Mouse (Mus musculus) lung, embryonic 15.5 days (tissue): Measurements from ENCODE around the gene Tceanc2. TPM values are rescaled to one million over a fixed set of nuclear protein-coding genes. Genes with fewer than 3 reads are reported as not detected.
"Not testable (repeated sequence)": the region's sequence is repeated elsewhere in the genome, so short reads cannot be mapped to it uniquely, and the experiment has no call there.

ENCODE experiments used
- ATAC-seq: fragments of 200-750 bp; cut with Nextera tagmentation; 2 replicates; pipeline ENCODE4 v1.8.0; 2017; ENCODE audit warnings: moderate number of reproducible peaks, borderline replicate concordance; ENCODE audit not compliant: low FRiP score, low TSS enrichment; ENCODE audit errors: extremely low read depth
- H3K27ac ChIP-seq: fragments of 300-500 bp; sonication (generic); 2 replicates; pipeline ENCODE4 v1.5.1; 2015; ENCODE audit warnings: moderate library complexity, mild to moderate bottlenecking, inconsistent platforms
- H3K27me3 ChIP-seq: fragments of 300-500 bp; sonication (generic); 2 replicates; pipeline ENCODE4 v1.6.1; 2015; ENCODE audit warnings: inconsistent platforms
- H3K36me3 ChIP-seq: fragments of 300-500 bp; sonication (generic); 2 replicates; pipeline ENCODE4 v1.6.1; 2015; ENCODE audit warnings: inconsistent platforms
- H3K4me1 ChIP-seq: fragments of 300-500 bp; sonication (generic); 2 replicates; pipeline ENCODE4 v1.6.1; 2015; ENCODE audit warnings: inconsistent platforms
- H3K4me2 ChIP-seq: fragments of 300-500 bp; sonication (generic); 2 replicates; pipeline ENCODE4 v1.6.1; 2015; ENCODE audit warnings: inconsistent platforms, mild to moderate bottlenecking, moderate library complexity
- H3K4me3 ChIP-seq: fragments of 300-500 bp; sonication (generic); 2 replicates; pipeline ENCODE4 v1.5.1; 2015; ENCODE audit warnings: mild to moderate bottlenecking, inconsistent platforms
- H3K9ac ChIP-seq: fragments of 300-500 bp; sonication (generic); 2 replicates; pipeline ENCODE4 v1.6.1; 2015; ENCODE audit warnings: inconsistent platforms
- H3K9me3 ChIP-seq: fragments of 300-500 bp; sonication (generic); 2 replicates; pipeline ENCODE4 v1.6.1; 2016; ENCODE audit warnings: inconsistent platforms
- WGBS: fragments of 180-500 bp; shearing (Covaris S2); methylation state at CpG from one replicate; pipeline ENCODE4 v1.1.7; 2015; 5-methylcytosine and 5-hydroxymethylcytosine counted together
- polyA plus RNA-seq: library from polyadenylated mRNA; unstranded; fragments of >200 nt; fragmentation: Nextera tagmentation; extraction: Ambion mirVana; gene quantifications from 2 replicates; pipeline ENCODE4 v1.2.1, GENCODE M21; 2015

Gene Tceanc2
- polyA plus RNA-seq, 1 experiment from 2014 or later, result 24.0 TPM

DNA sequence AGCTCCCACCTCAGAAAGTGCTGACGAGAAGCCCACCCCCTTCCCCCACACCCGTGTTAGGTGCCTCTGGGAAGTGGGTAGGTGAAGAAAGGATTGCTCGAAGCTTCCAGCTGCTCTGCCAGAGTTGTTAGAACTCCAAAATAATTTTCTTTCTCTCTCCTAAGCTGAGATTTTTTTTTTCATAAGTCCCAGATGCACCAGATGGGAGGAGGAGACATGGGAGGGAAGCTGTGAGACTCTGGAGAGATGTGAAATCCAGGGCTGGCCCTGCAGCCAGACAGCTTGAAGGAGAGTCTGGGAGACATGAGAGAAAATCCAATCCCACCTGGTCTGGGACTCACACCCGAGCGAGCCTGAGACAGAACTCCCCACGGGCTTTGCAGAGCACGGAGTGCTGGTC lies 54.5 kb downstream of the Tceanc2 start:
- WGBS, result 67% methylated on average over 7 of the region's 7 CpGs
- Histone ChIP-seq H3K4me1 (0 out of 2 replicates have a peak, but pooled peaks cover under 1% of the 10 kb centered on the region), H3K4me3 (no peak overlapping the region), H3K9ac (no peak overlapping the region), H3K27ac (no peak overlapping the region), H3K27me3 (no peaks in the 10 kb centered on the region), H3K36me3 (no peaks in the 10 kb centered on the region), H3K9me3 (no peaks in the 10 kb centered on the region), H3K4me2 (no peak overlapping the region)
- no peak for ATAC-seq

GRCm38 (mm10) chr4:107121165-107121943 lies 57.6 kb downstream of the Tceanc2 start:
- Histone ChIP-seq H3K4me1 (peaks cover 9% of the 10 kb centered on the region; the same call in 1 of the 2 replicates), H3K27me3 (no peaks in the 10 kb centered on the region), H3K27ac (no peak overlapping the region), H3K36me3 (no peaks in the 10 kb centered on the region), H3K4me2 (no peak overlapping the region), H3K9me3 (no peaks in the 10 kb centered on the region), H3K4me3 (no peak overlapping the region), H3K9ac (no peak overlapping the region)
- ATAC-seq, result 0 out of 2 replicates have a peak, but pooled peaks have one; percentile 12
- WGBS, result 58% methylated on average over 12 of the region's 12 CpGs

DNA sequence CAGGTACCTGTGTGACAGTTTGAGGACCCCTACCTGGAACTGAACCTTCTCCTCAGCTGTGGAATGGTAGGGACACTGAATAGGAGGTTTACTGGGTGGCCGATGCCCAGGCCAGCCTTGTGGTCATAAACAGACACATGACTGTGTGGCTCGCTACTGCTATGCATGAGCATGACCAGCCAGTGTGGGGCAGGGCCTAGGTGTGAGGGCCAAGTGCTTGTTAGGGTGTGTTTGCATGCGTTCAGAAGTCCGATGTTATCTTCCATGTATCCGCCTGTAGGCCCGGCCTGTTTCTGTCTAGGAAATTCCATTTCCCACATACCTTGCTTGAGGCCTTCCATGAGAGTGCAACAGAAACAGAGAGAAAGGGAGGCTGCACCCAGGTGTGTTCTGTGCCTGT lies 58.2 kb downstream of the Tceanc2 start:
- 74% methylated on average over 6 of the region's 6 CpGs for WGBS
- no peak overlapping the region for H3K27ac ChIP-seq
- H3K4me3 ChIP-seq, result no peak overlapping the region
- peaks cover 9% of the 10 kb centered on the region; the same call in 1 of the 2 replicates for H3K4me1 ChIP-seq
- H3K9me3 ChIP-seq, result no peaks in the 10 kb centered on the region
- H3K9ac ChIP-seq, result no peak overlapping the region
- H3K36me3 ChIP-seq, result no peaks in the 10 kb centered on the region
- no peak overlapping the region for H3K4me2 ChIP-seq
- ATAC-seq, result no peak
- no peaks in the 10 kb centered on the region for H3K27me3 ChIP-seq

DNA sequence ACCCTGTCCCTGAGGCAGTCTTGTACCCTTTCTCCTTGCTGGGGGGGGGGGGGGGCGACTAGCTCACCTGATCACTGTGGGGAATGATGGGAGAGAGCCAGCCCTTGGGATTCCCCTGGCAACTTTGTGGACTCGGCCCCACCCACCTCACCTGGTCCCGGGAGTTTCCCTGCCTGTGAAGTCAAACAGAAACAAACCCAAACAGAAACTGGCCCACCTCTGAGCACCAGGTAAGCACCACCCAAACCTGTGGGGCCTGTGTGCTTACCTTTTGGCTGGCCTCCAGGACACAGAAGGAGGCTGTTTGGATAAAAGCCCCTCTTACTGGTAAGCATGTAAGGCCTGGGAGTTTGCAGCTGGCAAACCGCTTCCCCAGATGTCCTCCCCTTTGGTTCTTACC lies 59.9 kb downstream of the Tceanc2 start:
- peak overlapping the region; percentile 37; the same call in 1 of the 2 replicates for H3K27ac ChIP-seq
- ATAC-seq, result peak; percentile 39; the same call in 1 of the 2 replicates

GRCm38 (mm10) chr4:107117741-107118385 lies 61.1 kb downstream of the Tceanc2 start:
- Histone ChIP-seq H3K27me3 (no peaks in the 10 kb centered on the region), H3K9me3 (no peaks in the 10 kb centered on the region), H3K9ac (no peak overlapping the region), H3K36me3 (no peaks in the 10 kb centered on the region), H3K4me2 (no peak overlapping the region), H3K4me1 (peaks cover 9% of the 10 kb centered on the region; the same call in 1 of the 2 replicates), H3K27ac (no peak overlapping the region), H3K4me3 (no peak overlapping the region)
- WGBS, result 86% methylated on average over 2 of the region's 2 CpGs
- ATAC-seq, result no peak

More for the DNA sequence above, 59.9 kb downstream of the Tceanc2 start:
- 42% methylated on average over 4 of the region's 4 CpGs for WGBS
- Histone ChIP-seq H3K9ac (no peak overlapping the region), H3K4me1 (peaks cover 9% of the 10 kb centered on the region; the same call in 1 of the 2 replicates), H3K4me2 (no peak overlapping the region), H3K36me3 (no peaks in the 10 kb centered on the region), H3K4me3 (no peak overlapping the region), H3K27me3 (no peaks in the 10 kb centered on the region), H3K9me3 (no peaks in the 10 kb centered on the region)

GRCm38 (mm10) chr4:107114278-107114677 lies 64.6 kb downstream of the Tceanc2 start:
- no peak for ATAC-seq

GRCm38 (mm10) chr4:107109181-107109580 lies 69.7 kb downstream of the Tceanc2 start:
- H3K4me3 ChIP-seq, ATAC-seq: not testable (repeated sequence)
- WGBS, result 79% methylated on average over 6 of the region's 6 CpGs

More at GRCm38 (mm10) chr4:107114278-107114677, 64.6 kb downstream of the Tceanc2 start:
- Histone ChIP-seq H3K36me3 (no peaks in the 10 kb centered on the region), H3K4me3 (no peak overlapping the region), H3K27me3 (no peaks in the 10 kb centered on the region), H3K4me1 (peaks cover 8% of the 10 kb centered on the region; the same call in 1 of the 2 replicates), H3K27ac (no peak overlapping the region), H3K9me3 (no peaks in the 10 kb centered on the region), H3K4me2 (no peak overlapping the region), H3K9ac (no peak overlapping the region)
- 21% methylated on average over 8 of the region's 8 CpGs for WGBS

DNA sequence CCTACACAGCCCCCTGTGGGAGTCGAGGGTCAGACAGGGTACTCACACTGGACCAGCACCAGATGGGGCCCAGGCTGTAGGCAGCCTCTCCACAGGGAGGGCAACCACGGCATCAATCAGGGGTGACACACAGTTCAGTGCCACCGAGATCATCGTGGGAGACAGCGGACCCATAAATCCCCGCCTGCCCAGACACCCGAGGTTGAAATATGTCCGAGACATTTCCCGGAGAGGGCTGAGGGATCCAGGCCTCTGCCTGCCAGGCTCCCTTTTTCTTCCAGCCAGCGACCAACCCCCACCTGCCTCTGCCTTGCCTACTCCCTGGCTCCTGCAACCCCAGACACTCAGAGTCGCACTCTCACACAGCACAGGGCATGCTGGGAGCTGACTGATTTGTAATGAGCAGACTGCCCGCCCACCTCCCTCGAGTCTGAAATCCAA lies 70.6 kb downstream of the Tceanc2 start:
- WGBS, result 28% methylated on average over 13 of the region's 13 CpGs
- Histone ChIP-seq H3K9ac (peak overlapping the region; percentile 10; the same call in 1 of the 2 replicates), H3K4me2 (peak overlapping the region; percentile 22; the same call in 1 of the 2 replicates), H3K36me3 (no peaks in the 10 kb centered on the region), H3K4me1 (0 out of 2 replicates have a peak, but pooled peaks cover 6% of the 10 kb centered on the region), H3K27me3 (no peaks in the 10 kb centered on the region), H3K27ac (no peak overlapping the region), H3K4me3 (no peak overlapping the region), H3K9me3 (no peaks in the 10 kb centered on the region)
- peak; percentile 58 for ATAC-seq

More at GRCm38 (mm10) chr4:107109181-107109580, 69.7 kb downstream of the Tceanc2 start:
- not testable (repeated sequence) for H3K9me3 ChIP-seq, H3K4me1 ChIP-seq, H3K36me3 ChIP-seq, H3K4me2 ChIP-seq, H3K27me3 ChIP-seq, H3K27ac ChIP-seq, H3K9ac ChIP-seq

- H3K4me3 ChIP-seq, result no peak overlapping the region
- no peak overlapping the region for H3K27ac ChIP-seq
- no peaks in the 10 kb centered on the region for H3K27me3 ChIP-seq
- no peaks in the 10 kb centered on the region for H3K9me3 ChIP-seq
- H3K36me3 ChIP-seq, result no peaks in the 10 kb centered on the region
- H3K4me2 ChIP-seq, result no peak overlapping the region
- ATAC-seq, result no peak
- H3K9ac ChIP-seq, result no peak overlapping the region
- 0 out of 2 replicates have a peak, but pooled peaks cover 6% of the 10 kb centered on the region for H3K4me1 ChIP-seq
- 81% methylated on average over 16 of the region's 16 CpGs for WGBS
These were observed 72.1 kb downstream of the Tceanc2 start for GRCm38 (mm10) chr4:107106777-107107176.

DNA sequence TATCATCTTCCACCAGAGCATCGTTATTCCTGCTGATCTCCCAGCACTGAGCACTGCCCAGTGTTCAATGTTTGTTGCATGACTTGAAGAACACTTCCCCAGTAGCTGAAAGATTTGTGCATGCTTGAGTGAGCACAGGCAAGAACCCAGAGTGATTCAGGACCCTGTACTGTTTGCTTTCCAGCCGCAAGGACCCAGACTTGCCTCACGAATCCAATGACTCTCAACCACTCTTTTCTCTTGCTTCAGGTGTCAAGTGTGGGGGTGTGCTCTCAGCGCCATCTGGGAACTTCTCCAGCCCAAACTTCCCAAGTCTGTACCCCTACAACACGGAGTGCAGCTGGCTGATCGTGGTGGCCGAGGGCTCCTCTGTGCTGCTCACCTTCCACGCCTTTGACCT lies 76.7 kb downstream of the Tceanc2 start:
- 45% methylated on average over 8 of the region's 8 CpGs for WGBS
- Histone ChIP-seq H3K27ac (no peak overlapping the region), H3K4me3 (no peak overlapping the region), H3K4me2 (no peak overlapping the region), H3K4me1 (no peaks in the 10 kb centered on the region), H3K9ac (no peak overlapping the region), H3K36me3 (no peaks in the 10 kb centered on the region), H3K27me3 (no peaks in the 10 kb centered on the region), H3K9me3 (no peaks in the 10 kb centered on the region)
- no peak for ATAC-seq

- H3K9me3 ChIP-seq, result no peaks in the 10 kb centered on the region
- no peak overlapping the region for H3K9ac ChIP-seq
- no peaks in the 10 kb centered on the region for H3K27me3 ChIP-seq
- no peak overlapping the region for H3K4me3 ChIP-seq
- 74% methylated on average over 17 of the region's 17 CpGs for WGBS
- H3K4me2 ChIP-seq, result no peak overlapping the region
- ATAC-seq, result no peak
- no peaks in the 10 kb centered on the region for H3K36me3 ChIP-seq
- H3K27ac ChIP-seq, result no peak overlapping the region
- no peaks in the 10 kb centered on the region for H3K4me1 ChIP-seq
These were observed 80.0 kb downstream of the Tceanc2 start for GRCm38 (mm10) chr4:107098791-107099525.
